Mouse (Mus musculus) embryo, embryonic 11.5 days (tissue): ENCODE results near the gene N4bp2.

Experiments used
- DNase-seq: peaks from one replicate; pipeline ENCODE4 v3.0.0-alpha.2; 2012; ENCODE audit warnings: low read depth, low spot score

Gene N4bp2

DNA sequence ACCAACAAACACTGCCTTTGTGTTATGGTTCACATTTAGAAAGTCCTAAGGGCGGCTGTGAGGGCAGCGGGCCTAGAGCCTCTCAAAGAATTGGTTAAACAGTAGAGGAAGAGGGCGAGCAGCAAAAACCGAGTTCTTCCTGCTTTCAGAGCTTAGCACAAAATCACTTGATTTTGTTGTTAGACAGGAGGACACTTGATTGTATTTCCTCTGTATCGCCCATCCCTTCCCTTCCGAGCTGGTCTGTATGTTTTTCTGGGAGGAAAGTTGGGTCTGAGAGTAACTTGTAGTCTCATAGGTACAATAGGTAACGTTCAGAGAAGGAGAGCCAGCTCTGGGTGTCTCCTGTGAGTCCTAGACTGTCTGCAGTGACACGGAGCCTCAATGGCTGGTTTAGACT, 63.8 kb downstream of the N4bp2 start:
- DNase-seq = no peak

DNA sequence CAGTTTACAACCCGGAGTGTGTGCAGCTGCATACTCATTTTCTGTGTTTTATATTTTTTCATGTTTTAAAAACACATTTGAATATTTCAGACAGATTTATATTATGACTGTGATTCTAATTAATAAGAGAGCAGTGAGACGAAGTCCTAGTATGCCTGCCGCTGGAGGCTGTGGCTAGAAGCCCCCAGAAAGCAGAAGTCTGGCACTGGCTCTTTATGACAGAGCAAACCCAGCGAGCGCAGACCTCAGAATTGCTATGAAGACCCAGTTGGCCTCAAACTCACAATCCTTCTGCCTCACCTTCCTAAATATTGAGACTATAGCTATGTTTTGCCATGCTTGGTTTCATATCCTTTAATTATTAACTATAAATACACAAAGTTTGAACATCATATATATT, 64.9 kb downstream of the N4bp2 start:
- no peak for DNase-seq

DNA sequence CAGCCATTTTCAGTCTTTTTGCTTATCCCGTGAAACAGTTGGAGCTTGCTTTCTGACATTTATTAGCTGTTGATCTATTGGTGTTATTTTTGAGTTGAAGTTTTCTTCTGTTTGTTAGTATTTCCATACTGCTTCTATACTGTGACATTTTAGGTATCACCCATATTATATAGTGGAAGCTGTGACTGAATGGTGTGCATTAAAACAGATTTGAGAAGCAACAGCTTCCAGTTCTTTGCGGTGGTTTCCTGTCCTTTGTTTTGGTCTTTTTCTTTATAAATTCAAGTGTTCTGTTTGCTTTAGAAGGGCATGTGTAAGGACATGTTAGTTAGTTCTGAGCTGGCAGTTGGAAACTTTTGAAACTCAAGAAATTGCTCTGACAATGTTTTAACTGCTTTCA, 65.7 kb downstream of the N4bp2 start:
- no peak for DNase-seq

DNA sequence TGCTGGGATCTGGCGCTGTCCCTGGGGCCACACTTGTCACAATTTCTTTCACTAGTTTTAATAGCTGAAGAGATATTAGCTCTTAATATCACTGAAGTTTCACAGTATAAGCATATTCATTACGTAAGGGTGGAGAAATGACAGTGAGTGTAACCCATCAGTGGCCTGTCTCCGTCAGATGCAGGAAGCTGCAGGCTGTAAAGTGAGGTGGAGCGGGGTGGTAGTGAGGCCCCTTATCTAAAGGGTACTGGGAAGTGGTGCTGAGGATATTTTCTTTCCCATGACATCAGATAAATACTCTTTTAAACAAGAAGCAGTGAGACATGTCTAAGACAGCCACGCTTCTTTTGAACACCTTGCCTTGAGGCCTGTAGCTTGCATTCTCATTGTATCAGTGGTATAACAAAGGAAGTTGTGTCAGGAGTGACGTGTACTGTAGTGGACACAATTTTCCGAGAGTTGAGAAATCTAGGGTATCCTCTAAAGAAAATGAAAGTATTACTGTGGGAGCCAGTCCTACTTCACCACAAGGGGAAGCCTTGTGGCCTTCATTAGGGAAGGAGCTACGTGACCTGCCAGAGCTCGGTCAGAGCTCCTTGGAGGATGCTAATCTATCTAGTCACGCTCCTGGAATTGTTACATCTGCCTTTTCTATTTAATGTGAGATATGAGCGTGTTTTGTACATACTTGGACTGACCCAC, 68.7 kb downstream of the N4bp2 start:
- DNase-seq = no peak

DNA sequence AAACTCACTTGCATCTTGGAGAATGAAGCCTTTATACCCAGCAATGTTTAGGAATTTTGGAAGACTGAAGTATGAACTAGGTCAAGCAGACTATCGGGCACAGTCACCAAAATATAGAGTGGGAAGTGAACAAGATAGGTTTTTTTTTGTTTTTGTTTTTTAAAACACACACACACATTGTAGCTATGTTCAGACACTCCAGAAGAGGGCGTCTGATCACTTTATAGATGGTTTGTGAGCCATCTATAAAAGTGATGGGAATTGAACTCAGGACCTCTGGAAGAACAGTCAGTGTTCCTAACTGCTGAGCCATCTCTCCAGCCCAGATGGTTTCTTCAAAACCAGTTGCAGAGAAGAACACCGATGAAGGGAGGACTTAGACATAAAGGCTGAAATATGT, 69.8 kb downstream of the N4bp2 start:
- DNase-seq = no peak

DNA sequence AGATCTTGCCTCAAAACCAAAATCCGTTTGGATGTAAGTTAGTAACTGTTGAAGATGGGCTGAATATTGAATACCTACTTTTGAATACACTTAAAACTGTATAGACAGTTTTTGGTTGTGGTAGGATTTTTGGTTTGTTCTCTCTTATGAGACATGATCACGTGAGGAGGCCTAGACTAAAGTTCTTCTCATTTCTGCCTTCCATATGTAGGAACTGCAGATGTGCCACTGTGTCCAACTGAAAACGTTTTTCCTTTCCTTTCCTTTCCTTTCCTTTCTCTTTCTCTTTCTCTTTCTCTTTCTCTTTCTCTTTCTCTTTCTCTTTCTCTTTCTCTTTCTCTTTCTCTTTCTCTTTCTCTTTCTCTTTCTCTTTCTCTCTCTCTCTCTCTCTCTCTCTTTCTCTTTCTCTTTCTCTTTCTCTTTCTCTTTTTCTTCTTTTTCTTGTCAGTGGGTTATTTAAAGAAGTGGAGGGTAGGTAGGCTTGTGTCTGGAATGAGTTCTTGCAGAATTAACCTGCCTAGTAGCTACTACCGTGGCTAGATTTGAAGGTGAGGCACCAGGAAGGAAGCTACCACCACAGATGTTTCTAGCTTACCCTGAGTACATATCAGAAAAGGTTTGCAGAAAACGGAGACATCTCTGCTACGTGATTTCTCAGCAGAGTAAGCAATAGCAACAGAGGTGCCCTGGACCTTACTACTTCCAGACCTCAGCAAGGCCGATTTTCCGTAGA, 70.6 kb downstream of the N4bp2 start:
- no peak for DNase-seq

- no peak for DNase-seq
Measured at GRCm38 (mm10) chr5:65838053-65838452, 74.7 kb downstream of the N4bp2 start.

DNA sequence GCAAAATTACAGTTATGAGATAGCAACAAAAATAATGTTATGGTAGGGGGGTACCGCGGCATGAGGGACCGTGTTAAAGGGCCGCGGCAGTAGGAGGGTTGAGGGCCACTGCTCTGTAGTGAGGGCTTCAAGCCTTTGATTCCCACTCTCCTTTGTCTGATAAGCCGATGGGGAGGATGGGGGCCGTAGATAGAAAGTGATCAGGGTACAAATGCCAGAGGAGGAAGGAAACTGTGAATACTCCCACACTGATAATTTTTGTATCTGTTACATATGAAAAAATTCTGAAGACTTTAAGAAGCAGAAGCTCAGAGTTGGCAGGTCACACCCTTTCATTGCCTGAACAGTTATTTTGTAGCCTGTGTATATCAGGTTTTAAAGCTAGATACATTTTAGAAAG, 79.6 kb downstream of the N4bp2 start:
- no peak for DNase-seq

DNA sequence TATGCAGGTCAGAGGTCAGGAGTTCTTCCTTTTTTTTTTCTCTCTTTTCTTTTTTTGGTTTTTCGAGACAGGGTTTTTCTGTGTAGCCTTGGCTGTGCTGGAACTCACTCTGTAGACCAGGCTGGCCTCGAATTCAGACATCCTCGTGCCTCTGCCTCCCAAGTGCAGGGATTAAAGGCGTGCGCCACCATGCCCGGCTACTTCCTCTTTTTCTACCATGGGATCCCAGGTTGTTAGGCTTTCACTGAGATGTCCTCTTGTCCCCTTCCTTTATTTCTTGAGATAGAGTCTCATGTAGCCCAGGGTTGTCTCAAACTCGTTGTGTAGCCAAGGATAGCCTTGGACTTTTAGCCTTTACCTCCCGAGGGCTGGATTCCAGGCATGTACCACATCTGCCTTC, 83.2 kb downstream of the N4bp2 start:
- DNase-seq = no peak

GRCm38 (mm10) chr5:65846958-65847357, 83.6 kb downstream of the N4bp2 start:
- no peak for DNase-seq

DNA sequence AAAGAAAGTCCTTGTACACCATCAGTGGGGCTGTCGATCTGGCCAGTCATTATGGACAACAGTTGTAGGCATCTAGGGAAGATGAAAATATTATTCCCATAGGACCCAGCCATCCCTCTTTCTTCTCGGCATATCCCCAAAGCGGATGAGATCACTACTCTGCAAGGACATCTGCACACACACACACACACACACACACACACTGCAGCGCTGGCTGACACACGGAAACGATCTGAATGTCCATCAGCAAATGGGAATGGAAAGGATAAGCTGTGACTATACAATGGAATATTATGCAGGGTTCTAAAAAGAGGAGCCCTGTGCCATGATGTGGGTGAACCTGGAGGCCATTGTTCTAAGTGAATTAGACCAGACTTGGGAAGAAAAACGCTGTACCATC, 84.3 kb downstream of the N4bp2 start:
- DNase-seq = no peak

GRCm38 (mm10) chr5:65850765-65851164, 87.4 kb downstream of the N4bp2 start:
- DNase-seq = no peak

GRCm38 (mm10) chr5:65854786-65855191, 91.5 kb downstream of the N4bp2 start:
- DNase-seq = peak; percentile 9

DNA sequence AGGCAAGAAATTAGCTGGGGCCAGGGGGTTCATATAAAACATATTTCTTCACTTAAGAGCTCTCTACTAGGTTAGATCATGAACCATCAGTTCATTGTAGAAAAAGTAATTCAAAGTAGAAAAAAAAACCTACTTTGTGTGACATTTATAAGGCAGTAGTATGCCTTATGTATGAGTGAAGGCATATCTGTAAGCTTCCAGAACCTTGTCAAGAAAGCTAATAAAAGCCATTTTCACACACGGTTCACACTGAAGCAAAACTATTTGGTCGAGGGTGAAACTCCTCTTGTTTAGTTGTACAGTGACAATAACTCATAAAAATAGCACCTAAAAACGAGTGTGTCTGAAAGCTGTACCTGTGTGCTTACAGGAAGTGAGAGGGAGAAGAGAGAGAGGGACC, 92.2 kb downstream of the N4bp2 start:
- no peak for DNase-seq

DNA sequence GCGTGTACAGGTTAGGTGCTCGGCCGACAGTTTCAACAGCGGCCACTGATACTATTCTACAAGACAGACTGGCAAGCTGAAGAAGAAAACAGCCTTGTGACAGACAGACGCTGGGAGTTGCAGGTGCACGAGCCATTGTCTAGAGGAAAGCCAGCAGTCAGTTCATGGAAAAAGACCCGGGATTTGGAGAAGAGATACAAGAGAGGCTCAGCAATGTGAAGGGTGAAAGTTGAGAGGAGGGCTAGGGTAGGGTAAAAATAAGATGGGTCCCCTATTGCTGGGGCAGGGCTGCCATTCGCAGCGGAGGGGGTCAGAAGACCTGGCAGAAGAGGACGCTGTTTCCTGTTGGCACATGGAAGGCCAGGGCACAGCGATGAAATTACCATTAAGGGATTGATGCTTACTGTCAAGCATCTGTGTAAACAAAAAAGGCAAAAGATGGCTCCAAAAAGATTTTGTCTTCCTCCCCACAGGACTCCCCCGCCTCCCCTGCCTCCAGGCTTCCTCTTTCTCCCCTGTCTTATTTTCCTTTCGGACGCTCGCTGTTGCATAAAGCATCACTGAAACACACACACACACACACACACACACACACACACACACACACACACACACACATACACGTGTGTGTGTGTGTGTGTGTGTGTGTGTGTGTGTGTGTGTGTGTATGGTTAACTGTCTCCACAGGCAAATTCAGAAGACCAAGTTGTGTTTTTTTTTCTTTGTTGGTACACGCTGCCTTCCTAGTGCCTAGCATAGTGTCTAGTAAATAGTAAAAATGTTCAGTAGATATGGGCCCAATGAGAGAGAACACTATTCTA, 93.5 kb downstream of the N4bp2 start:
- DNase-seq = no peak

GRCm38 (mm10) chr5:65857935-65858334, 94.6 kb downstream of the N4bp2 start:
- peak; percentile 7 for DNase-seq

DNA sequence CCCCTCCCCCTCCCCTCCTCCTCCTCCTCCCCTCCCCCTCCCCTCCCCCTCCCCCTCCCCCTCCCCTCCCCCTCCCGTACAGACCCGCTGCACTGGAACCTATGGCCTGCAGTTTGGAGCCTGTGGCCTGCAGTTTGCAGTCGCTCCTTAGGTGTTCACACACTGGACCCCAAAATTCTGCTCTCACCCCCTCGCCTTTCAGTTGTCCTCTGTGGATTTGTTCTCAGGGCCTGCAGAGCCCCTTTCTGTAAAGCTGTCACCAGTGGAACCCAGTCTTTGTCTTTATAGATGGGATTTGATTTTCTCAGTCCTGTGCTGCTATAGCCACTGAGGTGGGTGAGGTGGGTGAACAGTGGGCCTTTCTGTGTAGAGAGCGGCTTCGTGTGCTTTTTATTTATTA, 95.0 kb downstream of the N4bp2 start:
- DNase-seq = no peak

- DNase-seq = no peak
Measured at GRCm38 (mm10) chr5:65858898-65859297, 95.6 kb downstream of the N4bp2 start.

DNA sequence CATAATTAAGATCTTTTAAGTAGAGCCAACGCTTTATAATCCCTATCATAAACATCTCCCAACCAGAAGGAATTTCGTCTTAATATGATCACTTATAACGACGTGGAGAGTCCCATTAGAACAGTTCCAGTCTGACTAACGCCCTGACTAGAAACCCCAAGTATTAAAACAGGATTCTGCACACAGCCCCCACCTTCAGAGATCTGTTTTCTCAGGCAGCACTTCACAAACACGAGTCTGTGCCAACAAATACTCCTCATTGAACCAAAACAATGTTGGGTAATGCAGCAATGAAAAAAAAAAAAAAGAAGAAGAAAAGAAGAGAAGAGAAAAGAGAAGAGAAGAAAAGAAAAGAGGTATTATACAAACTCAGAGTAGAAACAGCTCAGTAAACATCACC, 96.1 kb downstream of the N4bp2 start:
- no peak for DNase-seq

- DNase-seq = no peak
Measured at GRCm38 (mm10) chr5:65860281-65861000, 97.1 kb downstream of the N4bp2 start.

- DNase-seq = no peak
Measured at GRCm38 (mm10) chr5:65861154-65861944, 98.0 kb downstream of the N4bp2 start, which contains the start of gene Rhoh. TSS of gene Rhoh (plus strand) at chr5:65861213.
